Mouse (Mus musculus) natural killer cell, adult 2 months (primary cell): ENCODE measurements around the gene Pcbd2.

Experiments used
- DNase-seq, 2 experiments: peaks; one replicate each; pipeline ENCODE4 v3.0.0; 2022; ENCODE audit warnings: low spot score in 2 of 2

Gene Pcbd2

GRCm38 (mm10) chr13:55733628-55734502 lies 6.7 kb downstream of the Pcbd2 start:
- no peak for DNase-seq

GRCm38 (mm10) chr13:55737885-55738284 lies 10.7 kb downstream of the Pcbd2 start:
- DNase-seq = no peak

- no peak for DNase-seq
Measured at GRCm38 (mm10) chr13:55742306-55742705, 15.1 kb downstream of the Pcbd2 start.

- no peak for DNase-seq
Measured at GRCm38 (mm10) chr13:55754380-55754779, 27.2 kb downstream of the Pcbd2 start.

- no peak for DNase-seq
Measured at GRCm38 (mm10) chr13:55756789-55757188, 29.6 kb downstream of the Pcbd2 start.

GRCm38 (mm10) chr13:55757645-55758044 lies 30.5 kb downstream of the Pcbd2 start:
- no peak for DNase-seq

GRCm38 (mm10) chr13:55760576-55760975 lies 33.4 kb downstream of the Pcbd2 start:
- DNase-seq = no peak

GRCm38 (mm10) chr13:55761486-55761885 lies 34.3 kb downstream of the Pcbd2 start:
- DNase-seq = no peak

GRCm38 (mm10) chr13:55774352-55774751 lies 47.2 kb downstream of the Pcbd2 start:
- no peak for DNase-seq

GRCm38 (mm10) chr13:55775056-55775455 lies 47.9 kb downstream of the Pcbd2 start:
- no peak for DNase-seq

GRCm38 (mm10) chr13:55784268-55784667 lies 57.1 kb downstream of the Pcbd2 start, which contains the start of gene Catsper3:
Gene Catsper3, plus strand, starts transcription at chr13:55784568.
- DNase-seq = no peak

- DNase-seq = no peak
Measured at GRCm38 (mm10) chr13:55786120-55786519, 59.0 kb downstream of the Pcbd2 start.

- DNase-seq = no peak
Measured at GRCm38 (mm10) chr13:55801246-55801645, 74.1 kb downstream of the Pcbd2 start.

GRCm38 (mm10) chr13:55803973-55804372 lies 76.8 kb downstream of the Pcbd2 start:
- no peak for DNase-seq

- DNase-seq = no peak
Measured at GRCm38 (mm10) chr13:55809041-55809623, 82.0 kb downstream of the Pcbd2 start.

GRCm38 (mm10) chr13:55809707-55810106 lies 82.5 kb downstream of the Pcbd2 start:
- no peak for DNase-seq

GRCm38 (mm10) chr13:55810947-55811346 lies 83.8 kb downstream of the Pcbd2 start:
- no peak for DNase-seq

- DNase-seq = no peak
Measured at GRCm38 (mm10) chr13:55813490-55814016, 86.4 kb downstream of the Pcbd2 start.

GRCm38 (mm10) chr13:55814834-55815233 lies 87.7 kb downstream of the Pcbd2 start:
- DNase-seq = no peak

GRCm38 (mm10) chr13:55822499-55822898 lies 95.3 kb downstream of the Pcbd2 start:
- DNase-seq = no peak

- no peak for DNase-seq
Measured at GRCm38 (mm10) chr13:55824151-55824945, 97.2 kb downstream of the Pcbd2 start.

- DNase-seq = no peak
Measured at GRCm38 (mm10) chr13:55825245-55825681, 98.1 kb downstream of the Pcbd2 start.
